Mouse (Mus musculus): ENCODE measurements around the gene Olfr361.
"Not testable (repeated sequence)": the region's sequence is repeated elsewhere in the genome, so short reads cannot be mapped to it uniquely, and the experiment has no call there.

DNA sequence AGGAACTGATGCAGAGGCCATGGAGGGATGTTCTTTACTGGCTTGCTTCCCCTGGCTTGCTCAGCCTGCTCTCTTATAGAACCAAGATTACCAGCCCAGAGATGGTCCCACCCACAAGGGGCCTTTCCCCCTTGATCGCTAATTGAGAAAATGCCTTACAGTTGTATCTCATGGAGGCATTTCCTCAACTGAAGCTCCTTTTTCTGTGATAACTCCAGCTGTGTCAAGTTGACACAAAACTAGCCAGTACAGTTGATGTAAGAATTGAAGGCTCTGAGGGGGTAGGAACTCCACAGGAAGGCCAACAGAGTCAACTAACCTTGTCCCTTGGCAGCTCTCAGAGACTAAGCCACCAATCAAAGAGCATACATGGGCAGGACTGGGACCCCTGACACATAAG, at the start of gene Olfr361:
- not testable (repeated sequence) for TF ChIP-seq MYOD1 (IDR thresholded peaks at IDR 0.05; ENCODE audit: control insufficient read depth in 1 of 3, insufficient read length in 2 of 3, low read depth in 2 of 3); MAX (IDR thresholded peaks at IDR 0.05; ENCODE audit: low read depth); TCF12 (IDR thresholded peaks at IDR 0.05; ENCODE audit: insufficient read depth, poor library complexity, severe bottlenecking); POLR2A (IDR thresholded peaks at IDR 0.05; ENCODE audit: insufficient read length, low read depth); POLR2AphosphoS2 (IDR thresholded peaks at IDR 0.05; ENCODE audit: insufficient read length, low read depth); USF1 (IDR thresholded peaks at IDR 0.05; ENCODE audit: low read depth)

All from myocyte (in vitro differentiated cells).